Mouse (Mus musculus): ENCODE data around the gene Gaa. TPM values are rescaled to one million over a fixed set of nuclear protein-coding genes. Genes with fewer than 3 reads are reported as not detected.
A peak's percentile ranks its signal among the peaks of the same experiment; 100 is the strongest.
"Not testable (repeated sequence)": the region's sequence is repeated elsewhere in the genome, so short reads cannot be mapped to it uniquely, and the experiment has no call there.

Gaa gene
- polyA plus RNA-seq, 1 experiment: 46.2 TPM

DNA sequence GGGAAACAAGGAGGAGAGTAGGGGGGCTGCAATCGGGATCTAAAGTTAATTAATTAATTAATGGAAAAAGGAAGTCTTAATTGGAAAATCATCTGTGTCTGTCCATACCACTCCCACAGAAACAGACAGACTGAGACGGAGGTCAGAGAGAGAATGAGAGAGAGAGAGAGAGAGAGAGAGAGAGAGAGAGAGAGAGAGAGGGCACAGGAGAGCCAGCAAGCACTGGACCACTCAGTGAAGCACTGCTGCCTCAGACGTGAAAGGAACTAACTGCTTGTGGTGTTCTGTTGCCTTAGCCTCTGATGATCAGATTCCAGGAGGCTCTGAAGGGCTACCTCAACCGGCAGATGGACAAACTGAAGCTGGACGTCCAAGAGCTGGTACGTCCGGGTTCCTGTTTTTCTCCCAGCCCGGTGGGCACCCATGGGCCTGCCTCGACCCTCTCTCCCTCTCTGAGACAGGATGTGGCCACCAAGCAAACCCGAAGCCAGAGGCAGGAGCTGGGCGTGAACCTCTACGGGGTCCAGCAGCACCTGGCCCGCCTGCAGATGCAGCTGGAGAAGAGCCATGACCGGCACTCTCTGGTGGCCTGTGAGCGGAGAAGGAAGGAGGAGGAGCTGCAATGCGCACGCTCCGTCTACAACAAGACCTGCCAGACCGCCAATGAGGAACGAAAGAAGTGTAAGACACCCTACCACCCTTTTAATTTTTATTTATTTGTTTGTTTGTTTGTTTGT is 30.0 kb upstream of the Gaa start:
- peaks cover 9% of the 10 kb centered on the region for H3K4me1 ChIP-seq (ENCODE audit: control insufficient read depth, insufficient read depth, low read length)
- H3K4me3 ChIP-seq (ENCODE audit: control insufficient read depth, low read depth, low read length): no peak overlapping the region
- no peak overlapping the region for H3K27ac ChIP-seq (ENCODE audit: control insufficient read depth, insufficient read depth, low read depth, low read length)
- TF ChIP-seq POLR2A (IDR thresholded peaks at IDR 0.05; ENCODE audit: control insufficient read depth, low read depth, low read length) (no peak), CTCF (IDR thresholded peaks at IDR 0.05; ENCODE audit: control insufficient read depth, insufficient read depth, insufficient replicate concordance, low read depth, low read length) (no peak)
- peaks cover 2% of the 10 kb centered on the region for H3K36me3 ChIP-seq (ENCODE audit: control insufficient read depth, insufficient read depth, low read length)
- H3K27me3 ChIP-seq (ENCODE audit: control insufficient read depth, insufficient read depth, low read length): no peaks in the 10 kb centered on the region

DNA sequence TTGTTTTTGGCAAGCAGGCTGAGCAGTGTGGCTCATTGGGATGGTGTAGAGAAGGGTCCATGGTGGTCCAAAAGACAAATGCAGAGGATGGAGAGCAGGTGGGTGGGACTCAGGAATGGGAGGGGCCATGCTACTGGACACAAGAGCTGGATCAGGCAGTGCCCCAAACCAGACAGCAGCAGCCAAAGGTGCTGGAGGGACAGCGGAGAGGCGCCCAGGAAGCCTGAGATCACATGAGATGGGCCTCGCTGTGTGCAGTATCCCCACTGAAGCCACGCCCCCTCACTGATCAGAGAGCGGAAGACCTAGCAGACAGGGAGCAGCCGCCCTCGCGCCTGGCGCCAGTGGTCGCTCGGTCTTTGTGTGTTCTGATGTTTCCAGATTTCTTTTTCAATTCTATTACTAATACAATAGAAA is 29.4 kb upstream of the Gaa start:
- H3K4me3 ChIP-seq (ENCODE audit: control insufficient read depth, low read depth, low read length): no peak overlapping the region
- no peaks in the 10 kb centered on the region for H3K27me3 ChIP-seq (ENCODE audit: control insufficient read depth, insufficient read depth, low read length)
- TF ChIP-seq POLR2A (IDR thresholded peaks at IDR 0.05; ENCODE audit: control insufficient read depth, low read depth, low read length): no peak
- no peak for TF ChIP-seq CTCF (IDR thresholded peaks at IDR 0.05; ENCODE audit: control insufficient read depth, insufficient read depth, insufficient replicate concordance, low read depth, low read length)
- no peak overlapping the region for H3K27ac ChIP-seq (ENCODE audit: control insufficient read depth, insufficient read depth, low read depth, low read length)
- H3K4me1 ChIP-seq (ENCODE audit: control insufficient read depth, insufficient read depth, low read length): peaks cover 9% of the 10 kb centered on the region
- peaks cover 2% of the 10 kb centered on the region for H3K36me3 ChIP-seq (ENCODE audit: control insufficient read depth, insufficient read depth, low read length)

DNA sequence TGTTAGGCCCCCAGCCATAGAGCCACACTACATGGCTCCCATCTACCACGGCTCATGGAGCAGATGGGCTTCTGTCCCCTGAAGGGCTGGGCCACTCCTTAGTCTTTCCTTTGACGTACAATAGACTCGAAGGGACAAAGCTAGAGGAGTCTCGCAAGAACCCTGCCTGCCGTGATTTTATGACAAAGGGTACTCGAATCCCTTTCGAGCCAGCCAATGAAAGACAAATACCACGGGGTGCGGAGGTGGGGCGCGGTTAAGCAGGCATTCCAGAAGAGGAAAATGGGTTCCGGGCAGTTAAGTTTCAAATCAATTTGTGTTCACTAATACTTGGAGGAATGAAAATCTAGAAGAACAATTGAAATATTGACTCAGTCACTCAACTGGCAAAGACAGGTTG is 28.2 kb upstream of the Gaa start:
- TF ChIP-seq POLR2A (IDR thresholded peaks at IDR 0.05; ENCODE audit: control insufficient read depth, low read depth, low read length): no peak
- no peak for TF ChIP-seq CTCF (IDR thresholded peaks at IDR 0.05; ENCODE audit: control insufficient read depth, insufficient read depth, insufficient replicate concordance, low read depth, low read length)
- Histone ChIP-seq H3K27ac (ENCODE audit: control insufficient read depth, insufficient read depth, low read depth, low read length) (no peak overlapping the region), H3K36me3 (ENCODE audit: control insufficient read depth, insufficient read depth, low read length) (peaks cover 2% of the 10 kb centered on the region), H3K4me3 (ENCODE audit: control insufficient read depth, low read depth, low read length) (no peak overlapping the region), H3K4me1 (ENCODE audit: control insufficient read depth, insufficient read depth, low read length) (peaks cover 9% of the 10 kb centered on the region), H3K27me3 (ENCODE audit: control insufficient read depth, insufficient read depth, low read length) (no peaks in the 10 kb centered on the region)

DNA sequence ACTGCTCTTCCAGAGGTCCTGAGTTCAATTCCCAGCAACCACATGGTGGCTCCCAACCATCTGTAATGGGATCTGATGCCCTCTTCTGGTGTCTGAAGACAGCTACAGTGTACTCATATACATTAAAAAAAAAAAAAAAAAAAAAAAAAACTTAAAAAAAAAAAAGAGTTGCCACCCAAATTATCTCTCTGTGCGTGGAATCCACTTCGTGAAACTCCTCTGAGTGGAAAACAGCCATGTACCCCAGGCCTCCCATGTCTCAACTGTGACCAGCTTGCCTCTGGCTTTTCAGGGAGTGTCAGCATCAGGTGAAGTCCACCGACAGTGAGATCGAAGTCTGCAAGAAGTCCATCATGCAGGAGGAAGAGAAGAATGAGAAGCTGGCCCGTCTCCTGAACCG is 22.1 kb upstream of the Gaa start:
- H3K4me3 ChIP-seq (ENCODE audit: control insufficient read depth, low read depth, low read length); H3K4me1 ChIP-seq (ENCODE audit: control insufficient read depth, insufficient read depth, low read length); H3K27ac ChIP-seq (ENCODE audit: control insufficient read depth, insufficient read depth, low read depth, low read length); H3K36me3 ChIP-seq (ENCODE audit: control insufficient read depth, insufficient read depth, low read length); H3K27me3 ChIP-seq (ENCODE audit: control insufficient read depth, insufficient read depth, low read length): not testable (repeated sequence)

DNA sequence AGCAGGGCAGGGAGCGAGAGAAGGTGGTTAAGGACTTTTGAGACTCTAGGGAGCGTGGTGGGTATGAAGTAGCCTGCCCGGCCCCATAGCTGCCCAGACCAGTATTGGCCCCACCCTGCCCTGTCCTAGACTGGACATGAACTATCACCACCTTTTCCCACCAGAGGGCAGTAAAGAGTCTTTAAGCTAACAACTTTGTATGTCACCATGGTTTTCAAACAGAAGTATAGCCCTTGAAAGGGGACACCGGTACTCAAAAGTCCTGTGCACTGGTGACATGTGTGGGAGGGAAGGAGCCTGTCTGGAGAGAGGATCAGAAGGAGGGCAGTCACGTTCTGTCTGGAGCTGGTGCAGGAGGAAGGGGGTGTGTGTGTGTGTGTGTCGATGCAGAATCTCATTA is 18.7 kb upstream of the Gaa start:
- Histone ChIP-seq H3K27ac (ENCODE audit: control insufficient read depth, insufficient read depth, low read depth, low read length) (no peak overlapping the region), H3K27me3 (ENCODE audit: control insufficient read depth, insufficient read depth, low read length) (no peaks in the 10 kb centered on the region), H3K4me1 (ENCODE audit: control insufficient read depth, insufficient read depth, low read length) (peaks cover 12% of the 10 kb centered on the region), H3K36me3 (ENCODE audit: control insufficient read depth, insufficient read depth, low read length) (no peaks in the 10 kb centered on the region; the same call in 1 of the 2 replicates), H3K4me3 (ENCODE audit: control insufficient read depth, low read depth, low read length) (no peak overlapping the region)
- TF ChIP-seq POLR2A (IDR thresholded peaks at IDR 0.05; ENCODE audit: control insufficient read depth, low read depth, low read length): no peak
- TF ChIP-seq CTCF (IDR thresholded peaks at IDR 0.05; ENCODE audit: control insufficient read depth, insufficient read depth, insufficient replicate concordance, low read depth, low read length): 0 out of 2 replicates have a peak, but pooled peaks have one; percentile 6

DNA sequence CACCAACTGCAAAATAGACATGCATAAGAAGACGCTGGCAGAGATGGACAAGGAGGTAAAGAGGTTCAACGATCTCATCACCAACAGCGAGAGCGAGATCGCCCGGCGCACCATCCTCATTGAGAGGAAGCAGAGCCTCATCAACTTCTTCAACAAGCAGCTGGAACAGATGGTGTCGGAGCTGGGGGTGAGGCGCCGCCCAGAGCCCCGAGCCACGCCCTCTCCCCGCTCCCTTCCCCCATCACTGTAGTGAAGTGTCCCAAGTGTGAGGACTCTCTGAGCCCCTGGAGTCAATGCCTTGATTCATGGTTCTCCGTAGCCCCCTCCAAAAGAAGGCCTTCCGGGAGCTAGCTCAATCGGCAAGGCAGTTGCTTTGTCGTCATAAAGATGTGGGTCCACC is 16.7 kb upstream of the Gaa start:
- H3K4me1 ChIP-seq (ENCODE audit: control insufficient read depth, insufficient read depth, low read length): peaks cover 12% of the 10 kb centered on the region
- no peak overlapping the region for H3K27ac ChIP-seq (ENCODE audit: control insufficient read depth, insufficient read depth, low read depth, low read length)
- no peak overlapping the region for H3K4me3 ChIP-seq (ENCODE audit: control insufficient read depth, low read depth, low read length)
- no peaks in the 10 kb centered on the region for H3K27me3 ChIP-seq (ENCODE audit: control insufficient read depth, insufficient read depth, low read length)
- H3K36me3 ChIP-seq (ENCODE audit: control insufficient read depth, insufficient read depth, low read length): peaks cover 1% of the 10 kb centered on the region; the same call in 1 of the 2 replicates
- no peak for TF ChIP-seq CTCF (IDR thresholded peaks at IDR 0.05; ENCODE audit: control insufficient read depth, insufficient read depth, insufficient replicate concordance, low read depth, low read length)
- no peak for TF ChIP-seq POLR2A (IDR thresholded peaks at IDR 0.05; ENCODE audit: control insufficient read depth, low read depth, low read length)

DNA sequence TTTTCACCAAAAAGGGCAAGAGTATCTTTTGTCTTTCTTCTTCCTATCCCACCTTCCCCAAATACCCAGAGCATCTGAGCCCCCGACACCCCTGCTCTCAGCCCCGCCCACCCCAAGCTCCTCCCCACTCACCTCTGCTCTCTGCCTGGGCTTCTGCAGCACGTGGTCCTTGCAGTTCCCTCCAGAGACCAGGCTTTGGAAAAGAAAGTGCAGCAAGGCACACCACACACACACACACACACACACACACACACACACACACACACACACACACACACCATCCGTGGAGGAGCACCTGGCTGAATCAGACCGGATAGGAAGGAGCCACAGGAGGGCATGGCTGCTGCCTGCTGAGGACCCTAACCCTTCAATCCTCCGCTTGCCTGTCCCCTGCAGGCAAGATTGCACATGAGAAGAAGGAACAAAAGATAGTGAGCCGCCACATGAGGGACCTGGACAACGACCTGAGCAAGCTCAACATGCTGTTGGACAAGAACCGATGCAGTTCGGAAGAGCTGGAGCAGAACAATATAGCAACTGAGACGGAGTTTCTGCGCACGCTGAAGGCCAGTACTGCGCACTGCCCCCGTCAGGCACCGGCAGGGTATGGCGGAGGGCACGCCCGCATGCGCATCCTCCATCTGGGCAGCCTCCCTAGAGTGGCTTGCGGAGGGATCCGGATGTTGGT is 14.7 kb upstream of the Gaa start:
- no peak overlapping the region for H3K27ac ChIP-seq (ENCODE audit: control insufficient read depth, insufficient read depth, low read depth, low read length)
- peaks cover 13% of the 10 kb centered on the region for H3K4me1 ChIP-seq (ENCODE audit: control insufficient read depth, insufficient read depth, low read length)
- H3K27me3 ChIP-seq (ENCODE audit: control insufficient read depth, insufficient read depth, low read length): no peaks in the 10 kb centered on the region
- TF ChIP-seq POLR2A (IDR thresholded peaks at IDR 0.05; ENCODE audit: control insufficient read depth, low read depth, low read length) (no peak), CTCF (IDR thresholded peaks at IDR 0.05; ENCODE audit: control insufficient read depth, insufficient read depth, insufficient replicate concordance, low read depth, low read length) (peak; percentile 30; the same call in 1 of the 2 replicates)
- H3K36me3 ChIP-seq (ENCODE audit: control insufficient read depth, insufficient read depth, low read length): peaks cover 1% of the 10 kb centered on the region; the same call in 1 of the 2 replicates
- peak overlapping the region; percentile 47 for H3K4me3 ChIP-seq (ENCODE audit: control insufficient read depth, low read depth, low read length)

DNA sequence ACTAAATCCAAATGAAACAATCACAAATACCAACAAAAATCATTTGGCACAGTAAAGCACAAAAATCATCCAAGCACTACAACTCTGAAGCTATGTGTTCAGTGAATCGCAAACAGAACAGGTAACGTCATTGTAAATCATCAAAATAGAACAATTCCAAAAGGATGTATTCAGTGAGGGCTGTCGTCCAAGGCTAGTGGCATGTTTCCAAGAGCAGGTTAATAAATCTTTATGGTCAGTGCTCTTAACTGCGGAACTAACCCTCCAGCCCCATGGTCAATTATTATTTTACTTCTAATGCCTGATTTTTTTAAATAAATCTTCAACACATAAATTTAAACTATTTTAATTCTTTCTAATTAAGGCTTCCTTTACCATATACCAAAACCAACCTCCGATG is 11.1 kb upstream of the Gaa start:
- peaks cover 28% of the 10 kb centered on the region for H3K4me1 ChIP-seq (ENCODE audit: control insufficient read depth, insufficient read depth, low read length)
- not testable (repeated sequence) for H3K36me3 ChIP-seq (ENCODE audit: control insufficient read depth, insufficient read depth, low read length); H3K4me3 ChIP-seq (ENCODE audit: control insufficient read depth, low read depth, low read length); H3K27me3 ChIP-seq (ENCODE audit: control insufficient read depth, insufficient read depth, low read length); H3K27ac ChIP-seq (ENCODE audit: control insufficient read depth, insufficient read depth, low read depth, low read length)
